Mouse (Mus musculus) liver, postnatal 0 days (tissue): ENCODE measurements around the gene Elf2.

Source experiments
- CTCF ChIP-seq: sonication (generic); IDR thresholded peaks from 2 replicates; pipeline ENCODE4 v1.5.1; 2016; ENCODE audit warnings: antibody characterized with exemption, low read depth
- EP300 ChIP-seq: IDR thresholded peaks from 2 replicates; pipeline ENCODE4 v1.6.1; 2016; ENCODE audit warnings: antibody characterized with exemption, low read depth, mild to moderate bottlenecking

- TF ChIP-seq CTCF, result no peak
- TF ChIP-seq EP300, result no peak
Measured at GRCm38 (mm10) chr3:51258070-51258469, 82.4 kb downstream of the Elf2 start.
